Mouse (Mus musculus): ENCODE results near the gene Ric3. TPM values are rescaled to one million over a fixed set of nuclear protein-coding genes. Genes with fewer than 3 reads are reported as not detected.

Ric3 gene
- total RNA-seq, 1 experiment from 2014 or later = not detected

DNA sequence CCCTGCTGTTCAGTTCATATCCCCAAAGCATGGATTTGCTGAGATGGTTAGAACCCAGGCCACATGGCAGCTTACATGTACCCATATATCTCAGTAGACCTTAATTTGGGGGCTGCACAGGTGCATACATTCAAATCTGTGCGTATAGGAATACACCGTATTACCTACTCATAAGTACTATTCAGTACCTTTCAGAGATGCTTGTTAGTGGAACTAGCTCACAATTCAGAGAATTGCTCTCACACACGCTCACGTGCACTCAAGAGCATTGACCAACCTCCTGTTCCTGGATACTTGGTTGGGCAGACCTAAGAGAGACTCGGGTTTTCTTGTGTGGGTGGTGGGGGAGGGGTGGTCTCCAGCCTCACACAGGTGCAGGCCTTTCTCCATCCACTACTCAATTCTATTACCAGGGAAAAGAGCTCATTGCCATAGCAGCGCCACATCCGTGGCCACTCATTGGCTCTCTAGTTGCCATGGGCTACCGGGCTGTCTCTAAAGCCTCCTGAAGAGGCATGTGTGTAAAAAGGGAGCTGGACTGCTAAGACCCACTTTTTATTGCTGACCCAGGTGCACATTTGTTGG is 71.4 kb downstream of the Ric3 start:
- no peak for ATAC-seq (replicated peaks; ENCODE audit: insufficient number of reproducible peaks, low FRiP score, low TSS enrichment, poor library complexity, severe bottlenecking)

DNA sequence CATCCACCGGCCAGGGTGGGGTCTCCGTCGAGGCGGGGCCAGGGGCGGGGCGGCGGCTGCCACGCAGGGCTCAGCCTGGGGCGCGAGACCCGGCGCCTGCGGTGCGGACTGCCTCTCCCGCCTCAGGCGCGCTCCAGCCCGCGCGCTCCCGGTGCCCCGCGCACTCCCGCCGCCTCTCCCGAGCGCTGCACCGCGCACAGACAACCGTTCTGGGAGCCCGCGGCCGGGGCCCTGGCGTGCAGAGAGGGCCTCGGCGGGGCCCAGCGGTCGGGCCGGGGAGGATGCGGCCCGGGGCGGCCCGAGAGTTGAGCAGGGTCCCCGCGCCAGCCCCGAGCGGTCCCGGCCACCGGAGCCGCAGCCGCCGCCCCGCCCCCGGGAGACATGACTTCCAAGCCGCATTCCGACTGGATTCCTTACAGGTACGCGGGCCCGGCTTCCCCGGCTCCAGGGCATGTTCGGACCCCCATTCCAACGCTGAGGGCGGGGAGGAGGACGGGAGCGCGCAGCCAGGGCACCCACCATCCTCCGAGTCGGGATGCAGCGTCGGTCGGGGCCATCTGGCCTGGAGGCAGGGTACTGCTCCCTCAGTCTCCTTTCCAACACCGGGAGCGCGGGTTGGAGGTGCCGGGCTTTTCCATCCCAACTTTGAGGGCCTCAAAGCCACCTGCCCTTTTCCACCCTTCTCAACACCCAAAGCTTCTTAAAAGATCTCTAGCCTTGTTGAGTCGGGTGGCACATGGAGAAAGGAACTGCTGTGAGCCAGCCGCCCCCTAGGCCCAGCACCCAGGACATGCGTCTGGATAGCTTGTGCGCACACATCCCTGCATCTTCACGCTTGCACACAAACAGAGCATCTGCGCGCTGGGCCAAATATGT is 72.2 kb downstream of the Ric3 start:
- no peak for ATAC-seq (replicated peaks; ENCODE audit: insufficient number of reproducible peaks, low FRiP score, low TSS enrichment, poor library complexity, severe bottlenecking)

DNA sequence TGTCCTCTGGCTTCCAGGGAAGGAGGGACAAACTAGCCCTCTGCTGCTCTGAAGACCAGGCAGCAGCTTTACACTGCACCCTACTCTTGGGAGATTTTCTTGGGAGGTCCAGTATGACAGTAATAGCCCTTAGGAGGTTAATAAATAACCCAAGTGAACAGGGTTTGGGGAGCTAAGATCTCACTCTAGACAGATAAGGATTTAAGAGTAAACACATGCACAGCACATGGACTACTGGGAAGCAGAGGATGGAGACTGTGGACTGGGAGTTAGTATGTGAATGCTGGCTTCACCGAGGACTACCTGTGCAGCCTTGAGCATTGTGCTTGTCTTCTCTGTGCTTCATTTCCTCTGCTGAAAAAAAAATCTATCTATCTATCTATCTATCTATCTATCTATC is 73.9 kb downstream of the Ric3 start:
- ATAC-seq (replicated peaks; ENCODE audit: insufficient number of reproducible peaks, low FRiP score, low TSS enrichment, poor library complexity, severe bottlenecking) = no peak

DNA sequence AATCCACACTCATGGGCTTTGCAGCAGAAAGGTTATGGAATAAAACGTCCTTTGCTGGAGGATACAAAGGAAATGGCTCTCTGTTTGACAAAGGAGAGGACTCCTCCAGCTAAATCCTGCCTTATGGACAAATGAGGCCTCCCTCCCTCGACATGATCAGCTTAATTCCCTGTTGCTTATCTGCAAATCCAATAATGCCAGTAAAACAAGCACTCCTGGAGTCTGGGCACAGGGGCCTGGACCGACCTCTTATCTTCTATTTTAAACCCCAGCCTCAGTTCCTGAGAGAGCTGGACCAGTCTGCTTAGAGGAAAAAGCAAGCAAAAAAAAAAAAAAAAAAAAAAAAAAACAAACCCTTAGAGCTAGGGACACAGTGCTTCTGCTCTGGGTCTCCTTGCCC is 79.5 kb downstream of the Ric3 start:
- ATAC-seq (replicated peaks; ENCODE audit: insufficient number of reproducible peaks, low FRiP score, low TSS enrichment, poor library complexity, severe bottlenecking) = no peak

DNA sequence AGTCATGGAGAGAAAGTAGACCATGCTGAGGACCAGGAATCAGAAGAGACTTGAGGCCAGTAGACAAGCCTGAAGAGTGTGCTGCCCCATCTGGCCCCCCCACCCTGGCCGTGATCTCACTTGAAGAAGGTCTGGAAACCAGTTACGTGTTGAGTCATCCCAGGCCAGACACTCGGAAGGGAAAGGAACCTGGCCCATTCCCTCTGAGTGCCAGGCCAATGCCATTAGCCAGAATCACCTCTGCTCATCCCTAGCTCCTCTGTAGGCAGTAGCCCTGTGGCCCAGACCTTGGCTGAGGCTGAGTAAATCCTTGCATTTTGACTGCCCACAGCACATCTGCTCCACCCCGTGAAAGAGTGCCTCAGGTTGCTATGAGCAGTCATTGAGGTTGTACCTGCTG is 81.2 kb downstream of the Ric3 start:
- ATAC-seq (replicated peaks; ENCODE audit: insufficient number of reproducible peaks, low FRiP score, low TSS enrichment, poor library complexity, severe bottlenecking) = no peak

DNA sequence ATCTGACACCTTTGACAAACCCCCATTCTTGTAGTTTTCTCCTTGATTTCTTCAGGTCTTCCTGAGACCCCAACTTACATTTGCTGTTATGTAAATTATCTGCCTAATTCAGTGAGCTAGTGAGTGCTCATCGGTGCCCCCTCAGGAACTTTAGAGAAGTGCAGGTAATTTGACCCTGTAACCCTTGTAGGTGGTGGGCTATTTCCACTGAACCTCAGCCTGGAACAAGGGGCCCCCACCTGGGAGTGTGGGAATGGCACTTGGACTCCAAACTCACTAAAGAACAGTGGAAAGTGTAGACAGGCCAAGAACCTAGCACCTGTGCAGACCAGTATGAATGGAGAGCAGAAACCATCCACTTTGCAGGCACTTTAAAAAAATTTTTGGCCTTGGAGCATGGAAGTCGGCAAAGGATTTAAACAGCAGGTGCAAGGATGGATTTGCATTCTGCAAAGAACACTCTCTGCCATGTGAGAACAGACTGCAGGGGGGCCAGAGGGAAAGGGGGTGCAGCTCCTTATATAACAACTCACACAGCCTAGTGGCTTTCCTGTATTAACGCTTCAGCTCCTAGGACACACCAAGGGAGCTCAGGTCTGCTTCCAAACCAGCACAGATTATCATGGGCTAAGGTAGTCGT is 82.7 kb downstream of the Ric3 start:
- ATAC-seq (replicated peaks; ENCODE audit: insufficient number of reproducible peaks, low FRiP score, low TSS enrichment, poor library complexity, severe bottlenecking) = no peak

DNA sequence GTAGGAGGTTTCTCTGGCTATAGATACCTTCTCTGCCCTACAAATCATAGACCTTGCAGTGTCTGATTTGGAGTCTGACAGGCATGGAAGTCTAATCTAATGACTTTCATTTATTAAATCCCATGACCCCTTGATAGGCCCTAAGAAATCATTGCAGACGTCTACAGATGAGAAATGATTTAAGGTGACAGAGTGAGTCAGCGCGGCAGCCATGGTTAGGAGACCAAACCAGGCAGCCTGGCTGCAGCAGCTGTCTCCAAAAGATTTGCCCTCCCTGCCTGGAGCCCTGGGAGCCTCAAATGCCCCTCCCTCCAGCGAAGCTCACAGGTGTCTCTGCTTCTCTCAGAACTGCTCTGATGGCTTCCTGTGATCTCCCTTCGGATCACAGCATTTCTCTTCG is 87.0 kb downstream of the Ric3 start:
- no peak for ATAC-seq (replicated peaks; ENCODE audit: insufficient number of reproducible peaks, low FRiP score, low TSS enrichment, poor library complexity, severe bottlenecking)

DNA sequence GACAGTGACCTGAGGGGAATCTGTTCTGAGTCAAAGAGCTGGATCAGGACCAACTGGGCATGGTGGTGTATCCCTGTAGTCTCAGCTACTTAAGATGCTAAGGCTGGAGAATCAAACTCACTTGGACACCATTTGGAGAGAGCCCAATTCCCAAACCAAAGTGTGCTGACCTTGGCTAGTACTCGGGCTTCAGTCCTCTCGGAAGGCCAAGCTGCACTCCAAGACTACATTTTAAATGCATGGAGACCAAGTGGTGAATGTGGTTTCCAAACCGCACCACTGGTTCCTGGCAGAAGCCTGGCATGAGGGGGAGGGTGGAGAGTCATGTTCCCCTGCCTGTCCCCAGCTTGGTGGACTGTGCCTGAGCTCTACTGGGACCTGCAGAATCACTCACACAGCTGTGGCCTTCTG is 89.2 kb downstream of the Ric3 start:
- no peak for ATAC-seq (replicated peaks; ENCODE audit: insufficient number of reproducible peaks, low FRiP score, low TSS enrichment, poor library complexity, severe bottlenecking)

DNA sequence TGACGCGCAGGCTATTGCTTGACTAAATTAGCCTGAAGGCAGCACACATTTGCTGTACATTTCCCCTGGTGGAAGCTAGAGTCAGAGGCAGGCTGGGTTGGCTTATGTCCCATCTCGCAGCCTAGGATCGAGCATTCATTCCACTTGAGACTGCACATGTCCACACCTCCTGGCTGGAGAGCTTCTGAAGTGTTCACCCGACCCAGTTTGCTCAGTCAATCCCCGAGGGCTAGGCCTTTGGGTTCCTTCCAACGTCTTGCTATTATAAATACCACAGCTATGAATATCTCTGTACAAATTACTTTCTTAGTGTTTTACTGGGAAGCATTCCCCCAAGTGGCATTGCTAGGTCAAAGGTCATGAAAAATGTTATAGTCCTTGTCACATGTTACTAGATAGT is 89.9 kb downstream of the Ric3 start:
- ATAC-seq (replicated peaks; ENCODE audit: insufficient number of reproducible peaks, low FRiP score, low TSS enrichment, poor library complexity, severe bottlenecking) = no peak

DNA sequence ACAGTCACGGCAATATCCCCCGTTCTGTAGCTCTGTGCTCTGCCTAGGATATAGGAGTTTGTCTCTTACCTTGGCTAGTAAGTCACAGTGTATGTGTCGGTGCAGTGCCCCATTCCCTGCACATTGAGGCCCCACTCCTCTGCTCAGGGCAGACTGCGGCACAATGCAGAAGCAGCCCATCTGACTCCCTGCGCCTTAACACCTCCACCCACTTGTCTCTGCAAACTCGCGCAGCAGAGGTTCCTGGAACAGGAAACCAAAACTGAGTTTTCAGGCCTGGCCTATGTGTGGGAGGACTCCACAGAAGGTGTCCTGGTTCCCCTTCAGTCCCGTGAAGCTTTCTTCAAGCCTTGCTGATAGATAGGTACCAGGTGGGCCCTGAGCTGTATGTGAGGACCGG is 91.9 kb downstream of the Ric3 start:
- no peak for ATAC-seq (replicated peaks; ENCODE audit: insufficient number of reproducible peaks, low FRiP score, low TSS enrichment, poor library complexity, severe bottlenecking)

DNA sequence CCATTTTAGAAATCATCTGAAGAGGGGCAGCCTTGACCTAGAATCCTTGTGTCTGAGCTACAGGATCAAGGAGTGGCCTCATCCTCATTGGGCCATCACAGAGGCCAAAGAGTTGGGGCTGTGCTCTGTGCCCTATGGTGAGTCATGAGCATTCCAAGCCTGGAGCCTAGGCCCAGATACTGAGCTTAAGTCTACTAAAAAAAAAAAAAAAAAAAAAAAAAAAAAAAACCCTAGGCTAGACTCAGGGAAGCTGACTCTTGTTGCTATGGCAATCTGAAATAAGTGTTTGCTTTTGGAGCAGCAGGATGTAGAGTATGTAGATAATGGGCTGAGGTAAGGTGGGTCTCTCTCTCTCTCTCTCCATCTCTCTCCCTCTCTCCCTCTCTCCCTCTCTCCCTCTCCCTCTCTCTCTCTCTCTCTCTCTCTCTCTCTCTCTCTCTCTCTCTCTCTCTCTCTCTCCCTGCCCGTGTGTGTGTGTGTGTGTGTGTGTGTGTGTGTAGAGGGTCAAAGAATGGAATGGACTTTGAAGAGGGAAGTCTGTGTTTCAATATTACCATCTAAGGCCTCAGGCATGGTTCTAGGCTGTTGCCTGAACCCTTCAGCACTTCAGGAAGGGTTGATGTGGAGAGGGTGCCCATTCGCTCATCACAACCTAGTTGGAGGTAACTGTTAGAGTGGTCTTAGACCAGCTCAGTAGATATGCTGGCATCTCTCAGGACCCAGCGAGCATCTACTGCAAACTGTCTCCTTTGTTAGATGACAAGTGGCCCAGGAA is 97.0 kb downstream of the Ric3 start:
- ATAC-seq (replicated peaks; ENCODE audit: insufficient number of reproducible peaks, low FRiP score, low TSS enrichment, poor library complexity, severe bottlenecking) = no peak

Other genes with a start within 250 kb of the Ric3 start
- gene Olfr516, start 232.8 kb downstream of the Ric3 start, total RNA-seq (2017) = not detected in 3 replicates
- gene Olfr517, start 211.0 kb downstream of the Ric3 start, total RNA-seq (2017) = not detected in 3 replicates
- gene Olfr518, start 198.3 kb downstream of the Ric3 start, total RNA-seq (2017) = not detected in 3 replicates
- not detected in 3 replicates for gene Olfr519, start 188.9 kb downstream of the Ric3 start, total RNA-seq (2017)
- gene Nlrp10, start 153.2 kb downstream of the Ric3 start, total RNA-seq (2017) = 1.2 to 2.4 TPM (median 1.4 TPM) in 3 replicates
- 58.0 to 87.8 TPM (median 78.2 TPM) in 3 replicates for gene Eif3f, start 148.9 kb downstream of the Ric3 start, total RNA-seq (2017)
- 0.19 to 0.49 TPM (median 0.21 TPM) in 3 replicates for gene Tub, start 133.0 kb downstream of the Ric3 start, total RNA-seq (2017)
- gene Lmo1, start 91.9 kb upstream of the Ric3 start, total RNA-seq (2017) = 1.2 to 3.0 TPM (median 1.2 TPM) in 3 replicates

All from monocyte, adult 5-6 weeks (primary cell).